Mouse (Mus musculus) thymus, postnatal 25 days (tissue): ENCODE data around the gene Rrp9.

Source experiments
- DNase-seq: peaks from one replicate; pipeline ENCODE4 v3.0.0; 2022

Rrp9 gene

GRCm38 (mm10) chr9:106534975-106535374 lies 59.2 kb downstream of the Rrp9 start:
- no peak for DNase-seq
